Mouse (Mus musculus) neutrophil, adult 59 days (primary cell): Measurements from ENCODE around the gene Adprhl1. TPM values are rescaled to one million over a fixed set of nuclear protein-coding genes. Genes with fewer than 3 reads are reported as not detected.

Source experiments
- total RNA-seq, 2 experiments: library from RNA; stranded (reverse); gene quantifications; 1 replicate in 1 of 2; 2 replicates in 1 of 2; pipeline ENCODE4 v1.2.4; 2023

Adprhl1 gene
- not detected for total RNA-seq

DNA sequence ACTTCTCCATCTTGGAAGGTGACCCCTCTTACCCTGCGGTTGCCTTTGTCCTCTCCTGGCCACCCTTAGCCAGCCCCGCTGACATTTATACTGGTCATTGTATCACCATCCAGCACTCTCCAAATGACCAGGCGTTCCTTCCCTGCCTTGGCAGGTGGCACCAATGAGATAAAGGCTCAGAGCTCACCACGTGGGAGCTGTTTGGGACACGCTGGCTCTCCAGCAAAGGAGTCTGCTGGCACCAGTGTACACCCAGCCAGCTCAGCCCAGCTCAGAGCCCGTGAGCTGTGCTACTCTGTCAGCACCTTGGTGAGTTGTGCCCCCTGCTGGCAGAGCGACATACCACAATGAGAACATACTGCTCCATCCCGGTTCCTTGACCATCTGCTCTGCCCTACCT is at the start of gene Adprhl1:
Gene Adprhl1, minus strand, starts transcription at position 144 of the 400 bp plus-strand sequence.

DNA sequence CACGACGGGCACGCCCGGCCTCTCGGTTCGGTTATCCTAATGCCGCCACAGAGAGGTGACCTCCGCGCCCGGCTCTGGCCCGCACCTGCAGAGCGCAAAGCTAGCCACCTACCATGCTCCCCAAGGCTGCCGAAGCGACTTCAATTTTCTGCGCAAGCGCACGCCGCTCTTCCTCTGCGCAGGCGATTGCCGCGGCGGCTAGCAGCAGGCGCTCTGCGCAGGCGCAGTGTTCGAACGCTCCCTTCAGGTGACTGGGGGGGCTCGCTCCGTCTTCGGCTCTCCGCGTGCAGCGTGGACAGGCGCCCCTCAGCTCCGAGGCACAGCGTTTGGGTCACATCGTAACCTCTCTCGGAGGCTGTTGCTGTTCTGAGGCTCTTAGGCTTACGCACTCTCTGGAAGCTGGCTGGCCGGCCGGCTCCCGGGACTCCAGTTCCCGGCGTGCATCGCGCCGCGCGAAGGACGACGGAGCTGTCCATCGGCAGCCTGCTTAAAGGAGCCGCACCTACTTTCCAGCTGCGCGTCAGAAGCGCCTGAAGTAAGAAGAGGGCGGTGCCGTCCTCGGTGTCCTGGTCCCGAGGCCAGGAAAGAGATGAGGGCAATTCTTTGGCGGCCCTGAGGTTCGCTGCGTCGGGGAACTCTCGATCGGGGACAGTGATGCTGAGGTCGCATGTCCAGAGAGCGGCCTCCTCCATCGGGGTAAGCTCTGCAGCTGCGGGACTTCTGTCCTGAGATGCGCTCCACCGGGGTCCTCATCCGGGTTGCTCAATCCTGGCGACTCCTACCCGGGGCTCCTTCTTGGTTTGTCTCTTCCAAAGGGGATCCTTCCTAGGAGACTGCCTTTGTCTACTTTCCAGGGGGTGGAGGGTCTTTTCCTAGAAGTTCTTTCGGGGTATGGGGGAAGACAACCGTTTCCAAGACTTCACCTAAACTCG is 34.0 kb upstream of the Adprhl1 start, which contains the start of the genes Dcun1d2 and Tmco3:
Gene Dcun1d2, minus strand, starts transcription at position 440 of the 932 bp plus-strand sequence.
Gene Tmco3, plus strand, starts transcription at position 499 of the 932 bp plus-strand sequence.

GRCm38 (mm10) chr8:13200301-13201012 is 53.5 kb downstream of the Adprhl1 start, which contains the start of gene Grtp1:
Grtp1 (minus strand) TSS chr8:13200620.

Other genes starting within 250 kb of the Adprhl1 start
- 1 to 10 TPM; 1.2 to 2.1 TPM for gene F7, start 228.1 kb downstream of the Adprhl1 start, total RNA-seq
- 10 to 100 TPM; 39.8 to 60.3 TPM for gene F10, start 216.9 kb downstream of the Adprhl1 start, total RNA-seq
- under 1 TPM in 1 of 2 experiments, not detected in 1; 0.18 TPM for gene Proz, start 193.2 kb downstream of the Adprhl1 start, total RNA-seq
- 10 to 100 TPM; 21.5 to 24.8 TPM for gene Pcid2, start 148.7 kb downstream of the Adprhl1 start, total RNA-seq
- gene Cul4a, start 148.5 kb downstream of the Adprhl1 start, total RNA-seq, result 10 to 100 TPM; 40.5 to 45.0 TPM
- 100 to 1,000 TPM; 295 to 392 TPM for gene Lamp1, start 95.0 kb downstream of the Adprhl1 start, total RNA-seq
- gene Grtp1, start 53.5 kb downstream of the Adprhl1 start, total RNA-seq, result under 1 TPM; 0.26 to 0.36 TPM
- 1 to 10 TPM; 9.3 to 10.0 TPM for gene Dcun1d2, start 34.0 kb upstream of the Adprhl1 start, total RNA-seq
- 10 to 100 TPM; 44.0 to 48.5 TPM for gene Tmco3, start 34.0 kb upstream of the Adprhl1 start, total RNA-seq
- gene Tfdp1, start 84.6 kb upstream of the Adprhl1 start, total RNA-seq, result 100 to 1,000 TPM; 172 to 199 TPM
- gene Atp4b, start 142.7 kb upstream of the Adprhl1 start, total RNA-seq, result under 1 TPM in 1 of 2 experiments, not detected in 1; 0.71 TPM
- under 1 TPM; 0.09 TPM for gene Grk1, start 150.9 kb upstream of the Adprhl1 start, total RNA-seq
- gene Tmem255b, start 181.0 kb upstream of the Adprhl1 start, total RNA-seq, result not detected
- 1 to 10 TPM in 1 of 2 experiments, under 1 TPM in 1; 0.67 to 1.2 TPM for gene Gas6, start 240.3 kb upstream of the Adprhl1 start, total RNA-seq